Mouse (Mus musculus) thymus, adult 2 months (tissue): ENCODE measurements around the gene Gcm1. TPM values are rescaled to one million over a fixed set of nuclear protein-coding genes. Genes with fewer than 3 reads are reported as not detected.

Source experiments
- DNase-seq: peaks from one replicate; pipeline ENCODE4 v3.0.0; 2021
- H3K27ac ChIP-seq: fragments of 200-500 bp; 2 replicates; pipeline ENCODE4 v1.5.1; 2012; ENCODE audit warnings: low read length, control low read depth; ENCODE audit not compliant: control insufficient read depth, insufficient read depth
- H3K27me3 ChIP-seq: fragments of 200-500 bp; 2 replicates; pipeline ENCODE4 v1.6.1; 2012; ENCODE audit warnings: mild to moderate bottlenecking, low read length, moderate library complexity, mixed read lengths; ENCODE audit not compliant: control insufficient read depth, insufficient read depth
- H3K36me3 ChIP-seq: fragments of 200-500 bp; 2 replicates; pipeline ENCODE4 v1.6.1; 2012; ENCODE audit warnings: mild to moderate bottlenecking, low read length, moderate library complexity; ENCODE audit not compliant: control insufficient read depth, insufficient read depth
- H3K4me1 ChIP-seq: fragments of 200-500 bp; replicated peaks from 2 replicates; pipeline ENCODE4 v1.6.1; 2012; ENCODE audit warnings: low read length; ENCODE audit not compliant: control insufficient read depth, insufficient read depth
- H3K4me3 ChIP-seq: fragments of 200-500 bp; 2 replicates; pipeline ENCODE4 v1.5.1; 2012; ENCODE audit warnings: mild to moderate bottlenecking, low read length, control low read depth, moderate library complexity; ENCODE audit not compliant: control insufficient read depth, insufficient read depth
- CTCF ChIP-seq: fragments of 200-500 bp; IDR thresholded peaks from 2 replicates; pipeline ENCODE4 v1.5.1; 2012; ENCODE audit warnings: mild to moderate bottlenecking, control low read depth, low read length, moderate library complexity, borderline replicate concordance; ENCODE audit not compliant: control insufficient read depth, poor library complexity, insufficient read depth; ENCODE audit errors: extremely low read depth
- POLR2A ChIP-seq: fragments of 200-500 bp; IDR thresholded peaks from 2 replicates; pipeline ENCODE4 v1.6.1; 2012; ENCODE audit warnings: mild to moderate bottlenecking, low read length, control low read depth, moderate library complexity; ENCODE audit not compliant: control insufficient read depth, poor library complexity, insufficient read depth; ENCODE audit errors: extremely low read depth
- WGBS: fragments of 180-500 bp; shearing (Covaris S2); methylation state at CpG from one replicate; pipeline ENCODE4 v1.1.7; 2018; 5-methylcytosine and 5-hydroxymethylcytosine counted together
- polyA plus RNA-seq: library from polyadenylated mRNA; depleted of rRNA; stranded (reverse); fragments of >200 nt; gene quantifications from 2 replicates; pipeline ENCODE4 v1.2.3, GENCODE M21; 2012

Gene Gcm1
- polyA plus RNA-seq, 1 experiment, result 0.20 TPM

DNA sequence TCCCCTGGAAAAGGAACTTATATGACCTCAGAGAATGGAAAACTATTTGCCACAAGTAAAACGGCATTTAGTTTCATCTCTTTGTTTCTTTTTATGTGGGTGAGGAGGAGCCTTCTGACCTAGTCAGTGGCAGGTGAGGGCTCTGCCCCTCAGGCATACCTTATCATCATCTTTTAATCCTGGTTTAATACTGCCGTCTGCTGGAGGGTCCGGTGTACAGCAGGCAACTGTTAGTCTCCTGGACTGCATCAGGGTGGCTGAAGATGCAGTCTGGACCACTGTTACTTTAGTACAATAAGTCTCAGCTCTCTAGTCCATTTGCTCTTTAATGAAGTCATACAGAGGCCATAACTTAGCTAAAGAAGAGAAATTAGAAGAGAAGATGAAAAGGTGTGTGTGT, 26.9 kb upstream of the Gcm1 start:
- Histone ChIP-seq H3K36me3 (no peaks in the 10 kb centered on the region), H3K27me3 (no peaks in the 10 kb centered on the region), H3K4me1 (no peaks in the 10 kb centered on the region; the same call in 1 of the 2 replicates), H3K4me3 (no peak overlapping the region), H3K27ac (no peak overlapping the region)
- peak; percentile 66 for DNase-seq
- TF ChIP-seq POLR2A (no peak), CTCF (no peak)
- 6% methylated on average over 3 of the region's 3 CpGs for WGBS

- Histone ChIP-seq H3K4me1 (no peaks in the 10 kb centered on the region), H3K36me3 (no peaks in the 10 kb centered on the region), H3K4me3 (no peak overlapping the region), H3K27ac (no peak overlapping the region), H3K27me3 (no peaks in the 10 kb centered on the region)
- 90% methylated on average over 3 of the region's 3 CpGs for WGBS
- no peak for TF ChIP-seq POLR2A
- TF ChIP-seq CTCF, result no peak
- DNase-seq, result no peak
These were observed 24.6 kb upstream of the Gcm1 start for GRCm38 (mm10) chr9:78027099-78027498.

GRCm38 (mm10) chr9:78030835-78031456, 20.8 kb upstream of the Gcm1 start:
- TF ChIP-seq CTCF, result no peak
- no peak for TF ChIP-seq POLR2A
- Histone ChIP-seq H3K36me3 (no peaks in the 10 kb centered on the region), H3K27me3 (no peaks in the 10 kb centered on the region), H3K27ac (no peak overlapping the region), H3K4me1 (no peaks in the 10 kb centered on the region), H3K4me3 (no peak overlapping the region)
- 94% methylated on average over 10 of the region's 10 CpGs for WGBS
- DNase-seq, result no peak

GRCm38 (mm10) chr9:78032930-78033329, 18.8 kb upstream of the Gcm1 start:
- 93% methylated on average over 4 of the region's 4 CpGs for WGBS
- DNase-seq, result no peak

GRCm38 (mm10) chr9:78035296-78035695, 16.4 kb upstream of the Gcm1 start:
- no peaks in the 10 kb centered on the region for H3K4me1 ChIP-seq
- H3K27me3 ChIP-seq, result no peaks in the 10 kb centered on the region
- WGBS, result 82% methylated on average over 5 of the region's 5 CpGs
- H3K27ac ChIP-seq, result no peak overlapping the region
- H3K36me3 ChIP-seq, result no peaks in the 10 kb centered on the region
- H3K4me3 ChIP-seq, result no peak overlapping the region
- no peak for DNase-seq
- no peak for TF ChIP-seq POLR2A
- TF ChIP-seq CTCF, result no peak

More at GRCm38 (mm10) chr9:78032930-78033329, 18.8 kb upstream of the Gcm1 start:
- H3K4me3 ChIP-seq, result no peak overlapping the region
- no peaks in the 10 kb centered on the region for H3K27me3 ChIP-seq
- no peaks in the 10 kb centered on the region for H3K4me1 ChIP-seq
- H3K36me3 ChIP-seq, result no peaks in the 10 kb centered on the region
- TF ChIP-seq POLR2A (no peak), CTCF (no peak)
- no peak overlapping the region for H3K27ac ChIP-seq

DNA sequence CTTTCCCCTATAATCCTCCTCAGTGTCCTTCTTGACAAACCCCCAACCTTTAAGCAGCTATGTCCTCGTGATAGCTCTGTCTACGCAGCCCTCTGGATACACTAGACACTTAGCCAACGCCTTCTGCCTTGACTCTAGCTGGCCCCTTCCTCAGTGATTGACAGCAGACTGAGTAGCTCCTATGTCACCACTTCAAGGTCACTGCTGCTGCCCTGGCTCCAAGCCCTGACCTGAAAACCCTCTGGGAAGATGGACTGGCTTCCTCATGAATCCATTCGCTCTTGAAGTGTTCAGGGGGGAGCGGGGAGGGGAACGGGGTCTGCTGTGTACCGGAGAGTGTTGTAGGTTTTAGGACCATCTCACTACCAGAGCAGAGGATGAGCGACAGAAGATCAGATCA, 15.9 kb upstream of the Gcm1 start:
- no peak for TF ChIP-seq CTCF
- no peak for TF ChIP-seq POLR2A
- Histone ChIP-seq H3K27me3 (no peaks in the 10 kb centered on the region), H3K27ac (no peak overlapping the region), H3K36me3 (no peaks in the 10 kb centered on the region), H3K4me3 (no peak overlapping the region), H3K4me1 (no peaks in the 10 kb centered on the region)
- DNase-seq, result no peak
- 94% methylated on average over 8 of the region's 8 CpGs for WGBS
